Comparison of ENCODE assay signal across 8 mouse cellular contexts in genomic region chr11:118133752-118134169, GRCm38 (mm10). TPM values are rescaled to one million over a fixed set of nuclear protein-coding genes. Genes with fewer than 3 reads are reported as not detected.
A peak's percentile ranks its signal among the peaks of the same experiment; 100 is the strongest.
DNase-seq lines count a peak whose midpoint lies in the region; ATAC-seq and TF ChIP-seq lines count a peak whose summit lies in the region.

No protein-coding gene starts in this region.

- TF ChIP-seq CTCF in lung, postnatal 0 days (IDR thresholded peaks at IDR 0.05), result no peak

- H3K9me3 ChIP-seq in lung, postnatal 0 days (ENCODE audit: low read length), result no peaks in the 10 kb centered on the region
- no peaks in the 10 kb centered on the region for H3K9me3 ChIP-seq in forebrain, embryonic 16.5 days (ENCODE audit: control insufficient read depth, low read length)
- H3K9me3 ChIP-seq in midbrain, embryonic 12.5 days, result no peaks in the 10 kb centered on the region

- no peaks in the 10 kb centered on the region for H3K36me3 ChIP-seq in lung, postnatal 0 days (ENCODE audit: insufficient read depth, low read length)
- no peaks in the 10 kb centered on the region for H3K36me3 ChIP-seq in forebrain, embryonic 16.5 days (ENCODE audit: control insufficient read depth, insufficient read depth)
- H3K36me3 ChIP-seq in midbrain, embryonic 12.5 days, result no peaks in the 10 kb centered on the region

- no peak for TF ChIP-seq EP300 in lung, postnatal 0 days (IDR thresholded peaks at IDR 0.05)

- H3K27ac ChIP-seq in lung, postnatal 0 days (ENCODE audit: low read length), result no peak overlapping the region
- H3K27ac ChIP-seq in forebrain, embryonic 16.5 days (ENCODE audit: low read length), result peak overlapping the region; percentile 9
- H3K27ac ChIP-seq in midbrain, embryonic 12.5 days (replicated peaks), result peak overlapping the region; percentile 63

- H3K4me3 ChIP-seq in lung, postnatal 0 days (ENCODE audit: low read depth, low read length), result no peak overlapping the region
- no peak overlapping the region for H3K4me3 ChIP-seq in forebrain, embryonic 16.5 days (replicated peaks; ENCODE audit: low read length)
- no peak overlapping the region for H3K4me3 ChIP-seq in midbrain, embryonic 12.5 days

- H3K9ac ChIP-seq in lung, postnatal 0 days (replicated peaks; ENCODE audit: low read depth), result no peak overlapping the region
- no peak overlapping the region for H3K9ac ChIP-seq in forebrain, embryonic 16.5 days (replicated peaks; ENCODE audit: low read depth, low read length)
- H3K9ac ChIP-seq in midbrain, embryonic 12.5 days (replicated peaks), result no peak overlapping the region

- WGBS in lung, postnatal 0 days, result 28% methylated on average over 4 of the region's 4 CpGs
- WGBS in forebrain, embryonic 16.5 days, result 26% methylated on average over 4 of the region's 4 CpGs
- 32% methylated on average over 4 of the region's 4 CpGs for WGBS in midbrain, embryonic 12.5 days

- H3K27me3 ChIP-seq in lung, postnatal 0 days (replicated peaks; ENCODE audit: insufficient read depth, low read length), result no peaks in the 10 kb centered on the region
- H3K27me3 ChIP-seq in forebrain, embryonic 16.5 days (replicated peaks; ENCODE audit: control insufficient read depth, insufficient read depth, low read length), result no peaks in the 10 kb centered on the region
- no peaks in the 10 kb centered on the region for H3K27me3 ChIP-seq in midbrain, embryonic 12.5 days

- peak; percentile 15 for DNase-seq in lung, postnatal 0 days (ENCODE audit: low spot score)
- no peak for DNase-seq in lung, postnatal 25 days (ENCODE audit: low spot score)
- peak; percentile 59 for DNase-seq in cerebellum, adult 9-11 months
- peak; percentile 15 for DNase-seq in kidney, adult 9 months
- no peak for DNase-seq in frontal cortex, postnatal 25 days (ENCODE audit: low spot score in 2 of 2)
- DNase-seq in frontal cortex, postnatal 14 days (ENCODE audit: low spot score in 2 of 2), result no peak

- peaks cover 4% of the 10 kb centered on the region; the same call in 1 of the 2 replicates for H3K4me1 ChIP-seq in lung, postnatal 0 days (ENCODE audit: insufficient read depth, low read depth, low read length)
- peaks cover 6% of the 10 kb centered on the region; the same call in 1 of the 2 replicates for H3K4me1 ChIP-seq in forebrain, embryonic 16.5 days (replicated peaks; ENCODE audit: control insufficient read depth, insufficient read depth, low read length)
- H3K4me1 ChIP-seq in midbrain, embryonic 12.5 days, result peaks cover 15% of the 10 kb centered on the region; the same call in 1 of the 2 replicates

- no peak overlapping the region for H3K4me2 ChIP-seq in lung, postnatal 0 days (replicated peaks; ENCODE audit: low read depth, low read length)
- no peak overlapping the region for H3K4me2 ChIP-seq in forebrain, embryonic 16.5 days (ENCODE audit: low read length)
- no peak overlapping the region for H3K4me2 ChIP-seq in midbrain, embryonic 12.5 days (replicated peaks)

- ATAC-seq in lung, postnatal 0 days, result peak; percentile 54
- ATAC-seq in forebrain, embryonic 16.5 days, result peak; percentile 70
- ATAC-seq in midbrain, embryonic 12.5 days (ENCODE audit: low FRiP score, low read depth), result peak; percentile 54; the same call in 1 of the 2 replicates

RNA-seq across cellular contexts. Expression of gene Dnah17, which starts 3.3 kb away (rescaled TPM):
- 0.08 and 0.10 TPM in 2 replicates for polyA plus RNA-seq in lung, postnatal 0 days (2015; fragmentation: Nextera tagmentation; extraction: Ambion mirVana)
- 0.22 and 0.37 TPM in 2 replicates for polyA plus RNA-seq in forebrain, embryonic 16.5 days (2015; fragmentation: Nextera tagmentation; extraction: Ambion mirVana)
- 0.26 and 0.37 TPM in 2 replicates for polyA plus RNA-seq in midbrain, embryonic 12.5 days (2016; fragmentation: Nextera tagmentation; extraction: Ambion mirVana)

Comparison
In these comparisons a context has a peak if more than half of its experiments do, and no peak if none do; other contexts are left out.
1. DNase-seq: peak in lung, postnatal 0 days (single experiment), cerebellum, adult 9-11 months (single experiment) and kidney, adult 9 months (single experiment); none in lung, postnatal 25 days (single experiment), frontal cortex, postnatal 25 days (0 of 2) and frontal cortex, postnatal 14 days (0 of 2).
2. Peak in every context shown above with its lines, with median percentiles within 50 percentile points of each other: ATAC-seq.